Mouse (Mus musculus) lung, postnatal 10 days (tissue): ENCODE data around the gene Det1.

Experiments used
- DNase-seq: peaks from one replicate; pipeline ENCODE4 v3.0.0; 2021

The Det1 gene

GRCm38 (mm10) chr7:78782639-78783581 lies 64.2 kb downstream of the Det1 start, which contains the start of the genes Mrps11 and Mrpl46:
TSS of gene Mrps11 (plus strand) at chr7:78783119.
TSS of gene Mrpl46 (minus strand) at chr7:78783531.
- peak; percentile 92 for DNase-seq

DNA sequence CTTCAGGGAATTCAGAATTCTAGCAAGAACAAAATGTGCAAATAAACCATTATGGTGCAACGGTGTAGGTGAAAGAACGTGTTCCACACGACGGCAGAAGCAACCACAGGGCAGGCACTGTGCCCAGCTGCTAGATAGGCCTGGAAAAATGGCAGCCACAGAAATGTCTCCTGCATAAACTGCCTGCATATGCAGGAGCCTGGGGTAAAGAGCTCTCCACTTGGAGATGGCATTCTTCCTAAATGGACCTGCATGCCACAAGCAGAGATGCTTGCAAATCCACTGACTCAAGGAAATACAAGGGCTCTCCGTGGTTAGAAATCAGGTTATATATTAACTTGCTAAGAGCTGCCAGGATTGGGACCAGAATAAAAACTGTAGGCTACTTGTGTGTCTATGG lies 68.3 kb downstream of the Det1 start:
- DNase-seq: no peak
